Mouse (Mus musculus): ENCODE measurements around the gene 9430097D07Rik. TPM values are rescaled to one million over a fixed set of nuclear protein-coding genes. Genes with fewer than 3 reads are reported as not detected.

The 9430097D07Rik gene
- polyA plus RNA-seq, 1 experiment from 2014 or later, result 0.48 TPM

- peak within 1 kb of the TSS; percentile 93 for H3K27ac ChIP-seq
- under 1% methylated on average over 65 of the region's 67 CpGs for WGBS
- DNase-seq (ENCODE audit: low spot score) (peak; percentile 96), ATAC-seq (ENCODE audit: low FRiP score) (peak; percentile 96)
- H3K4me1 ChIP-seq (replicated peaks; ENCODE audit: control insufficient read depth, insufficient read depth, low read length), result peaks cover 48% of the 10 kb centered on the region
- H3K4me3 ChIP-seq (replicated peaks; ENCODE audit: low read length), result peak within 1 kb of the TSS; percentile 94
- H3K36me3 ChIP-seq (replicated peaks; ENCODE audit: control insufficient read depth, insufficient read depth), result no peaks in the 10 kb centered on the region
- peak within 1 kb of the TSS; percentile 98 for H3K9ac ChIP-seq
- H3K9me3 ChIP-seq (ENCODE audit: control insufficient read depth, low read length), result no peaks in the 10 kb centered on the region
- H3K4me2 ChIP-seq (replicated peaks), result peak within 1 kb of the TSS; percentile 88
- no peaks in the 10 kb centered on the region for H3K27me3 ChIP-seq (ENCODE audit: control insufficient read depth, insufficient read depth, low read length)
Observed at GRCm38 (mm10) chr2:32534733-32535471, 40.6 kb downstream of the 9430097D07Rik start, which contains the start of gene Fam102a. TSS of gene Fam102a (plus strand) at chr2:32535332.

GRCm38 (mm10) chr2:32534061-32534732 is 41.3 kb downstream of the 9430097D07Rik start:
- H3K27ac ChIP-seq, result peak overlapping the region; percentile 90
- H3K9me3 ChIP-seq (ENCODE audit: control insufficient read depth, low read length), result no peaks in the 10 kb centered on the region
- H3K4me1 ChIP-seq (replicated peaks; ENCODE audit: control insufficient read depth, insufficient read depth, low read length), result peaks cover 41% of the 10 kb centered on the region
- H3K36me3 ChIP-seq (replicated peaks; ENCODE audit: control insufficient read depth, insufficient read depth), result no peaks in the 10 kb centered on the region
- ATAC-seq (ENCODE audit: low FRiP score) (no peak), DNase-seq (ENCODE audit: low spot score) (peak; percentile 43)
- WGBS, result 13% methylated on average over 13 of the region's 13 CpGs
- peak overlapping the region; percentile 73 for H3K9ac ChIP-seq
- H3K27me3 ChIP-seq (ENCODE audit: control insufficient read depth, insufficient read depth, low read length), result no peaks in the 10 kb centered on the region
- peak overlapping the region; percentile 94 for H3K4me3 ChIP-seq (replicated peaks; ENCODE audit: low read length)
- H3K4me2 ChIP-seq (replicated peaks), result peak overlapping the region; percentile 88

- Histone ChIP-seq H3K36me3 (replicated peaks; ENCODE audit: control insufficient read depth, insufficient read depth) (no peaks in the 10 kb centered on the region), H3K4me3 (replicated peaks; ENCODE audit: low read length) (no peak overlapping the region), H3K4me2 (replicated peaks) (no peak overlapping the region), H3K9ac (peak overlapping the region; percentile 73; the same call in 1 of the 2 replicates), H3K4me1 (replicated peaks; ENCODE audit: control insufficient read depth, insufficient read depth, low read length) (peaks cover 31% of the 10 kb centered on the region), H3K9me3 (ENCODE audit: control insufficient read depth, low read length) (no peaks in the 10 kb centered on the region), H3K27ac (no peak overlapping the region), H3K27me3 (ENCODE audit: control insufficient read depth, insufficient read depth, low read length) (no peaks in the 10 kb centered on the region)
- no peak for ATAC-seq (ENCODE audit: low FRiP score)
- 95% methylated on average over 2 of the region's 2 CpGs for WGBS
- DNase-seq (ENCODE audit: low spot score), result no peak
Observed at GRCm38 (mm10) chr2:32533163-32533562, 42.3 kb downstream of the 9430097D07Rik start.

GRCm38 (mm10) chr2:32530479-32530878 is 45.0 kb downstream of the 9430097D07Rik start:
- ATAC-seq (ENCODE audit: low FRiP score) (no peak), DNase-seq (ENCODE audit: low spot score) (no peak)
- Histone ChIP-seq H3K4me3 (replicated peaks; ENCODE audit: low read length) (no peak overlapping the region), H3K36me3 (replicated peaks; ENCODE audit: control insufficient read depth, insufficient read depth) (no peaks in the 10 kb centered on the region), H3K9ac (no peak overlapping the region), H3K27me3 (ENCODE audit: control insufficient read depth, insufficient read depth, low read length) (no peaks in the 10 kb centered on the region), H3K4me1 (replicated peaks; ENCODE audit: control insufficient read depth, insufficient read depth, low read length) (peaks cover 8% of the 10 kb centered on the region), H3K4me2 (replicated peaks) (no peak overlapping the region), H3K9me3 (ENCODE audit: control insufficient read depth, low read length) (no peaks in the 10 kb centered on the region), H3K27ac (no peak overlapping the region)
- WGBS, result 83% methylated on average over 2 of the region's 2 CpGs

- Histone ChIP-seq H3K9me3 (ENCODE audit: control insufficient read depth, low read length) (no peaks in the 10 kb centered on the region), H3K4me3 (replicated peaks; ENCODE audit: low read length) (no peak overlapping the region), H3K9ac (no peak overlapping the region), H3K4me2 (replicated peaks) (no peak overlapping the region), H3K36me3 (replicated peaks; ENCODE audit: control insufficient read depth, insufficient read depth) (no peaks in the 10 kb centered on the region), H3K4me1 (replicated peaks; ENCODE audit: control insufficient read depth, insufficient read depth, low read length) (no peaks in the 10 kb centered on the region), H3K27ac (no peak overlapping the region), H3K27me3 (ENCODE audit: control insufficient read depth, insufficient read depth, low read length) (no peaks in the 10 kb centered on the region)
- ATAC-seq (ENCODE audit: low FRiP score), result no peak
- WGBS, result 89% methylated on average over 1 of the region's 1 CpGs
- DNase-seq (ENCODE audit: low spot score), result no peak
Observed at GRCm38 (mm10) chr2:32528326-32528725, 47.2 kb downstream of the 9430097D07Rik start.

GRCm38 (mm10) chr2:32527468-32527966 is 48.0 kb downstream of the 9430097D07Rik start:
- Histone ChIP-seq H3K4me1 (replicated peaks; ENCODE audit: control insufficient read depth, insufficient read depth, low read length) (no peaks in the 10 kb centered on the region), H3K4me2 (replicated peaks) (no peak overlapping the region), H3K36me3 (replicated peaks; ENCODE audit: control insufficient read depth, insufficient read depth) (no peaks in the 10 kb centered on the region), H3K27me3 (ENCODE audit: control insufficient read depth, insufficient read depth, low read length) (no peaks in the 10 kb centered on the region), H3K27ac (no peak overlapping the region), H3K9me3 (ENCODE audit: control insufficient read depth, low read length) (no peaks in the 10 kb centered on the region), H3K4me3 (replicated peaks; ENCODE audit: low read length) (no peak overlapping the region), H3K9ac (no peak overlapping the region)
- 72% methylated on average over 14 of the region's 14 CpGs for WGBS
- no peak for DNase-seq (ENCODE audit: low spot score)
- ATAC-seq (ENCODE audit: low FRiP score), result no peak

- H3K4me1 ChIP-seq (replicated peaks; ENCODE audit: control insufficient read depth, insufficient read depth, low read length), result no peaks in the 10 kb centered on the region
- WGBS, result 87% methylated on average over 12 of the region's 12 CpGs
- no peaks in the 10 kb centered on the region for H3K36me3 ChIP-seq (replicated peaks; ENCODE audit: control insufficient read depth, insufficient read depth)
- no peak overlapping the region for H3K27ac ChIP-seq
- H3K4me3 ChIP-seq (replicated peaks; ENCODE audit: low read length), result no peak overlapping the region
- no peak overlapping the region for H3K4me2 ChIP-seq (replicated peaks)
- H3K9me3 ChIP-seq (ENCODE audit: control insufficient read depth, low read length), result no peaks in the 10 kb centered on the region
- no peaks in the 10 kb centered on the region for H3K27me3 ChIP-seq (ENCODE audit: control insufficient read depth, insufficient read depth, low read length)
- no peak for DNase-seq (ENCODE audit: low spot score)
- no peak overlapping the region for H3K9ac ChIP-seq
- ATAC-seq (ENCODE audit: low FRiP score), result no peak
Observed at GRCm38 (mm10) chr2:32525816-32526215, 49.7 kb downstream of the 9430097D07Rik start.

GRCm38 (mm10) chr2:32524536-32525031 is 50.9 kb downstream of the 9430097D07Rik start:
- ATAC-seq (ENCODE audit: low FRiP score), result no peak
- no peaks in the 10 kb centered on the region for H3K4me1 ChIP-seq (replicated peaks; ENCODE audit: control insufficient read depth, insufficient read depth, low read length)
- no peak for DNase-seq (ENCODE audit: low spot score)
- WGBS, result 90% methylated on average over 13 of the region's 13 CpGs
- H3K9me3 ChIP-seq (ENCODE audit: control insufficient read depth, low read length), result no peaks in the 10 kb centered on the region
- H3K36me3 ChIP-seq (replicated peaks; ENCODE audit: control insufficient read depth, insufficient read depth), result no peaks in the 10 kb centered on the region
- H3K9ac ChIP-seq, result no peak overlapping the region
- no peak overlapping the region for H3K4me3 ChIP-seq (replicated peaks; ENCODE audit: low read length)
- no peak overlapping the region for H3K27ac ChIP-seq
- H3K27me3 ChIP-seq (ENCODE audit: control insufficient read depth, insufficient read depth, low read length), result no peaks in the 10 kb centered on the region
- no peak overlapping the region for H3K4me2 ChIP-seq (replicated peaks)

All from hindbrain, embryonic 14.5 days (tissue).